Mouse (Mus musculus): Measurements from ENCODE around the gene Golga4. TPM values are rescaled to one million over a fixed set of nuclear protein-coding genes. Genes with fewer than 3 reads are reported as not detected.

Gene Golga4
- 27.5 and 28.2 TPM in 2 replicates for polyA plus RNA-seq (2016; fragmentation: Nextera tagmentation; extraction: Ambion mirVana)

- Histone ChIP-seq H3K27ac (peak within 1 kb of the TSS; percentile 78), H3K4me3 (peak within 1 kb of the TSS; percentile 95), H3K9me3 (replicated peaks) (no peaks in the 10 kb centered on the region), H3K27me3 (replicated peaks) (no peaks in the 10 kb centered on the region), H3K4me2 (peak within 1 kb of the TSS; percentile 96), H3K9ac (peak within 1 kb of the TSS; percentile 94), H3K36me3 (peaks cover 6% of the 10 kb centered on the region), H3K4me1 (peaks cover 40% of the 10 kb centered on the region)
- under 1% methylated on average over 43 of the region's 43 CpGs for WGBS (ENCODE audit: insufficient replicate concordance)
- peak; percentile 86 for ATAC-seq
Observed at GRCm38 (mm10) chr9:118506020-118506403, at the start of gene Golga4. Gene Golga4, plus strand, starts transcription at chr9:118506267.

GRCm38 (mm10) chr9:118456405-118456804 lies 49.7 kb upstream of the Golga4 start:
- no peak for ATAC-seq
- 24% methylated on average over 6 of the region's 6 CpGs for WGBS (ENCODE audit: insufficient replicate concordance)
- Histone ChIP-seq H3K27me3 (replicated peaks) (no peaks in the 10 kb centered on the region; the same call in 1 of the 2 replicates), H3K9ac (no peak overlapping the region), H3K36me3 (no peaks in the 10 kb centered on the region), H3K4me1 (no peaks in the 10 kb centered on the region), H3K4me2 (no peak overlapping the region), H3K4me3 (no peak overlapping the region), H3K9me3 (replicated peaks) (no peaks in the 10 kb centered on the region), H3K27ac (no peak overlapping the region)

- H3K4me3 ChIP-seq, result no peak overlapping the region
- H3K4me2 ChIP-seq, result no peak overlapping the region
- no peaks in the 10 kb centered on the region; the same call in 1 of the 2 replicates for H3K27me3 ChIP-seq (replicated peaks)
- no peaks in the 10 kb centered on the region for H3K36me3 ChIP-seq
- no peaks in the 10 kb centered on the region for H3K4me1 ChIP-seq
- H3K27ac ChIP-seq, result no peak overlapping the region
- no peak overlapping the region for H3K9ac ChIP-seq
- WGBS (ENCODE audit: insufficient replicate concordance), result 24% methylated on average over 5 of the region's 5 CpGs
- no peak for ATAC-seq
- no peaks in the 10 kb centered on the region for H3K9me3 ChIP-seq (replicated peaks)
Observed at GRCm38 (mm10) chr9:118458039-118458438, 48.0 kb upstream of the Golga4 start.

- Histone ChIP-seq H3K27me3 (replicated peaks) (peaks cover 21% of the 10 kb centered on the region), H3K36me3 (no peaks in the 10 kb centered on the region), H3K9me3 (replicated peaks) (no peaks in the 10 kb centered on the region), H3K9ac (no peak overlapping the region), H3K4me1 (no peaks in the 10 kb centered on the region), H3K4me2 (no peak overlapping the region), H3K4me3 (no peak overlapping the region), H3K27ac (no peak overlapping the region)
- 32% methylated on average over 1 of the region's 1 CpGs for WGBS (ENCODE audit: insufficient replicate concordance)
- ATAC-seq, result no peak
Observed at GRCm38 (mm10) chr9:118464031-118464430, 42.0 kb upstream of the Golga4 start.

- H3K9ac ChIP-seq, result no peak overlapping the region
- H3K27ac ChIP-seq, result no peak overlapping the region
- no peak for ATAC-seq
- no peak overlapping the region for H3K4me2 ChIP-seq
- 9% methylated on average over 14 of the region's 14 CpGs for WGBS (ENCODE audit: insufficient replicate concordance)
- no peaks in the 10 kb centered on the region for H3K4me1 ChIP-seq
- H3K4me3 ChIP-seq, result no peak overlapping the region
- no peaks in the 10 kb centered on the region for H3K36me3 ChIP-seq
- H3K9me3 ChIP-seq (replicated peaks), result no peaks in the 10 kb centered on the region
- peaks cover 58% of the 10 kb centered on the region for H3K27me3 ChIP-seq (replicated peaks)
Observed at GRCm38 (mm10) chr9:118468301-118468700, 37.8 kb upstream of the Golga4 start.

GRCm38 (mm10) chr9:118469272-118469671 lies 36.8 kb upstream of the Golga4 start:
- H3K36me3 ChIP-seq, result no peaks in the 10 kb centered on the region
- no peak overlapping the region for H3K27ac ChIP-seq
- H3K4me3 ChIP-seq, result no peak overlapping the region
- H3K9ac ChIP-seq, result no peak overlapping the region
- H3K9me3 ChIP-seq (replicated peaks), result no peaks in the 10 kb centered on the region
- no peaks in the 10 kb centered on the region for H3K4me1 ChIP-seq
- H3K27me3 ChIP-seq (replicated peaks), result peaks cover 58% of the 10 kb centered on the region
- WGBS (ENCODE audit: insufficient replicate concordance), result 17% methylated on average over 16 of the region's 16 CpGs
- H3K4me2 ChIP-seq, result no peak overlapping the region
- no peak for ATAC-seq

- no peak overlapping the region for H3K9ac ChIP-seq
- ATAC-seq, result no peak
- no peak overlapping the region for H3K27ac ChIP-seq
- no peaks in the 10 kb centered on the region for H3K4me1 ChIP-seq
- H3K4me2 ChIP-seq, result no peak overlapping the region
- no peaks in the 10 kb centered on the region for H3K9me3 ChIP-seq (replicated peaks)
- no peaks in the 10 kb centered on the region for H3K36me3 ChIP-seq
- 14% methylated on average over 3 of the region's 3 CpGs for WGBS (ENCODE audit: insufficient replicate concordance)
- no peak overlapping the region for H3K4me3 ChIP-seq
- peaks cover 77% of the 10 kb centered on the region for H3K27me3 ChIP-seq (replicated peaks)
Observed at GRCm38 (mm10) chr9:118471296-118471695, 34.8 kb upstream of the Golga4 start.

- Histone ChIP-seq H3K9me3 (replicated peaks) (no peaks in the 10 kb centered on the region), H3K4me2 (no peak overlapping the region), H3K36me3 (no peaks in the 10 kb centered on the region), H3K4me1 (peaks cover 22% of the 10 kb centered on the region; the same call in 1 of the 2 replicates), H3K9ac (no peak overlapping the region), H3K27me3 (replicated peaks) (peaks cover 84% of the 10 kb centered on the region), H3K27ac (no peak overlapping the region), H3K4me3 (no peak overlapping the region)
- 6% methylated on average over 22 of the region's 22 CpGs for WGBS (ENCODE audit: insufficient replicate concordance)
- no peak for ATAC-seq
Observed at GRCm38 (mm10) chr9:118476211-118476765, 29.8 kb upstream of the Golga4 start.

GRCm38 (mm10) chr9:118476766-118477271 lies 29.2 kb upstream of the Golga4 start:
- H3K9me3 ChIP-seq (replicated peaks), result no peaks in the 10 kb centered on the region
- no peak overlapping the region for H3K9ac ChIP-seq
- peak overlapping the region; percentile 66 for H3K4me2 ChIP-seq
- ATAC-seq, result no peak
- H3K27me3 ChIP-seq (replicated peaks), result peaks cover 83% of the 10 kb centered on the region
- 1% methylated on average over 33 of the region's 33 CpGs for WGBS (ENCODE audit: insufficient replicate concordance)
- H3K4me3 ChIP-seq, result peak overlapping the region; percentile 45; the same call in 1 of the 2 replicates
- H3K27ac ChIP-seq, result no peak overlapping the region
- H3K36me3 ChIP-seq, result no peaks in the 10 kb centered on the region
- H3K4me1 ChIP-seq, result peaks cover 22% of the 10 kb centered on the region; the same call in 1 of the 2 replicates

- peaks cover 84% of the 10 kb centered on the region for H3K27me3 ChIP-seq (replicated peaks)
- H3K9me3 ChIP-seq (replicated peaks), result no peaks in the 10 kb centered on the region
- no peaks in the 10 kb centered on the region for H3K36me3 ChIP-seq
- H3K4me2 ChIP-seq, result peak overlapping the region; percentile 66
- H3K27ac ChIP-seq, result no peak overlapping the region
- no peak overlapping the region for H3K9ac ChIP-seq
- under 1% methylated on average over 31 of the region's 31 CpGs for WGBS (ENCODE audit: insufficient replicate concordance)
- peaks cover 22% of the 10 kb centered on the region; the same call in 1 of the 2 replicates for H3K4me1 ChIP-seq
- H3K4me3 ChIP-seq, result peak overlapping the region; percentile 45
- no peak for ATAC-seq
Observed at GRCm38 (mm10) chr9:118477281-118477931, 28.7 kb upstream of the Golga4 start.

GRCm38 (mm10) chr9:118477961-118478360 lies 28.1 kb upstream of the Golga4 start, which contains the start of gene Eomes:
Gene Eomes, plus strand, starts transcription at chr9:118478212.
- 1% methylated on average over 9 of the region's 9 CpGs for WGBS (ENCODE audit: insufficient replicate concordance)
- Histone ChIP-seq H3K9ac (no peak within 1 kb of the TSS), H3K4me3 (peak within 1 kb of the TSS; percentile 45)

GRCm38 (mm10) chr9:118478458-118478838 lies 27.6 kb upstream of the Golga4 start:
- no peak overlapping the region for H3K9ac ChIP-seq
- H3K27ac ChIP-seq, result no peak overlapping the region

More at GRCm38 (mm10) chr9:118477961-118478360, 28.1 kb upstream of the Golga4 start, which contains the start of gene Eomes:
- peaks cover 83% of the 10 kb centered on the region for H3K27me3 ChIP-seq (replicated peaks)
- H3K9me3 ChIP-seq (replicated peaks), result no peaks in the 10 kb centered on the region
- no peaks in the 10 kb centered on the region for H3K36me3 ChIP-seq
- ATAC-seq, result no peak
- peaks cover 22% of the 10 kb centered on the region; the same call in 1 of the 2 replicates for H3K4me1 ChIP-seq
- no peak within 1 kb of the TSS for H3K27ac ChIP-seq
- H3K4me2 ChIP-seq, result peak within 1 kb of the TSS; percentile 66

More at GRCm38 (mm10) chr9:118478458-118478838, 27.6 kb upstream of the Golga4 start:
- Histone ChIP-seq H3K9me3 (replicated peaks) (no peaks in the 10 kb centered on the region), H3K4me1 (peaks cover 22% of the 10 kb centered on the region; the same call in 1 of the 2 replicates), H3K36me3 (no peaks in the 10 kb centered on the region), H3K4me3 (peak overlapping the region; percentile 45), H3K27me3 (replicated peaks) (peaks cover 88% of the 10 kb centered on the region), H3K4me2 (peak overlapping the region; percentile 66)
- 0% methylated on average over 16 of the region's 29 CpGs for WGBS (ENCODE audit: insufficient replicate concordance)
- 0 out of 2 replicates have a peak, but pooled peaks have one; percentile 8 for ATAC-seq

Data from liver, embryonic 12.5 days (tissue).